Mouse (Mus musculus) hindbrain, embryonic 16.5 days (tissue): Measurements from ENCODE around the gene Cchcr1. TPM values are rescaled to one million over a fixed set of nuclear protein-coding genes. Genes with fewer than 3 reads are reported as not detected.
"Not testable (repeated sequence)": the region's sequence is repeated elsewhere in the genome, so short reads cannot be mapped to it uniquely, and the experiment has no call there.

Experiments
- ATAC-seq: fragments of 200-750 bp; cut with Nextera tagmentation; 2 replicates; pipeline ENCODE4 v1.8.0; 2017; ENCODE audit warnings: moderate TSS enrichment, moderate library complexity
- H3K27ac ChIP-seq: fragments of 300-500 bp; sonication (generic); 2 replicates; pipeline ENCODE4 v1.5.1; 2014; ENCODE audit warnings: low read depth, mild to moderate bottlenecking, control low read depth, low read length, moderate library complexity
- H3K27me3 ChIP-seq: fragments of 300-500 bp; sonication (generic); replicated peaks from 2 replicates; pipeline ENCODE4 v1.6.1; 2014; ENCODE audit warnings: low read length; ENCODE audit not compliant: control insufficient read depth, insufficient read depth
- H3K36me3 ChIP-seq: fragments of 300-500 bp; sonication (generic); 2 replicates; pipeline ENCODE4 v1.6.1; 2014; ENCODE audit warnings: mild to moderate bottlenecking, low read length, moderate library complexity, mixed read lengths; ENCODE audit not compliant: control insufficient read depth, insufficient read depth
- H3K4me1 ChIP-seq: fragments of 300-500 bp; sonication (generic); 2 replicates; pipeline ENCODE4 v1.6.1; 2014; ENCODE audit warnings: low read depth, low read length; ENCODE audit not compliant: control insufficient read depth, insufficient read depth
- H3K4me2 ChIP-seq: fragments of 300-500 bp; sonication (generic); 2 replicates; pipeline ENCODE4 v1.6.1; 2014; ENCODE audit warnings: mild to moderate bottlenecking, low read length, control low read depth, moderate library complexity
- H3K4me3 ChIP-seq: fragments of 300-500 bp; sonication (generic); 2 replicates; pipeline ENCODE4 v1.5.1; 2014; ENCODE audit warnings: mild to moderate bottlenecking, low read length, control low read depth, moderate library complexity
- H3K9ac ChIP-seq: fragments of 300-500 bp; sonication (generic); 2 replicates; pipeline ENCODE4 v1.6.1; 2014; ENCODE audit warnings: low read depth, mild to moderate bottlenecking, control low read depth, low read length, moderate library complexity
- H3K9me3 ChIP-seq: fragments of 300-500 bp; sonication (generic); 2 replicates; pipeline ENCODE4 v1.6.1; 2014; ENCODE audit warnings: mild to moderate bottlenecking, low read length, moderate library complexity; ENCODE audit not compliant: control insufficient read depth
- WGBS: fragments of 180-500 bp; shearing (Covaris S2); extraction: QIAGEN DNeasy Blood & Tissue Kit; methylation state at CpG from one replicate; pipeline ENCODE4 v1.1.7; 2014; 5-methylcytosine and 5-hydroxymethylcytosine counted together
- polyA plus RNA-seq: library from polyadenylated mRNA; unstranded; fragments of >200 nt; fragmentation: Nextera tagmentation; extraction: Ambion mirVana; gene quantifications from 2 replicates; pipeline ENCODE4 v1.2.1, GENCODE M21; 2015

The Cchcr1 gene
- polyA plus RNA-seq, 1 experiment from 2014 or later, result 6.3 TPM

GRCm38 (mm10) chr17:35502226-35502625, 14.7 kb upstream of the Cchcr1 start:
- no peaks in the 10 kb centered on the region for H3K36me3 ChIP-seq
- WGBS, result 5% methylated on average over 6 of the region's 6 CpGs
- no peaks in the 10 kb centered on the region for H3K9me3 ChIP-seq
- no peak for ATAC-seq
- no peak overlapping the region for H3K9ac ChIP-seq
- H3K27me3 ChIP-seq, result peaks cover 19% of the 10 kb centered on the region
- no peaks in the 10 kb centered on the region for H3K4me1 ChIP-seq
- no peak overlapping the region for H3K4me3 ChIP-seq
- no peak overlapping the region for H3K27ac ChIP-seq
- H3K4me2 ChIP-seq, result no peak overlapping the region

GRCm38 (mm10) chr17:35502762-35503161, 14.1 kb upstream of the Cchcr1 start:
- Histone ChIP-seq H3K27me3 (peaks cover 20% of the 10 kb centered on the region), H3K9ac (no peak overlapping the region), H3K4me3 (no peak overlapping the region), H3K4me1 (no peaks in the 10 kb centered on the region), H3K4me2 (no peak overlapping the region), H3K27ac (no peak overlapping the region), H3K9me3 (no peaks in the 10 kb centered on the region), H3K36me3 (no peaks in the 10 kb centered on the region)
- WGBS, result 49% methylated on average over 5 of the region's 5 CpGs
- no peak for ATAC-seq

- ATAC-seq, result no peak
- WGBS, result 27% methylated on average over 5 of the region's 5 CpGs
- H3K4me2 ChIP-seq, result no peak overlapping the region
These were observed 13.1 kb upstream of the Cchcr1 start for GRCm38 (mm10) chr17:35503849-35504248.

GRCm38 (mm10) chr17:35504628-35505481, 12.0 kb upstream of the Cchcr1 start:
- ATAC-seq, result no peak
- Histone ChIP-seq H3K36me3 (no peaks in the 10 kb centered on the region), H3K4me3 (no peak overlapping the region), H3K27me3 (peaks cover 24% of the 10 kb centered on the region), H3K9me3 (no peaks in the 10 kb centered on the region), H3K27ac (no peak overlapping the region), H3K4me2 (no peak overlapping the region), H3K9ac (no peak overlapping the region), H3K4me1 (no peaks in the 10 kb centered on the region; the same call in 1 of the 2 replicates)
- WGBS, result 19% methylated on average over 8 of the region's 8 CpGs

More at GRCm38 (mm10) chr17:35503849-35504248, 13.1 kb upstream of the Cchcr1 start:
- no peak overlapping the region for H3K9ac ChIP-seq
- no peak overlapping the region for H3K4me3 ChIP-seq
- H3K4me1 ChIP-seq, result no peaks in the 10 kb centered on the region
- H3K27ac ChIP-seq, result no peak overlapping the region
- no peaks in the 10 kb centered on the region for H3K9me3 ChIP-seq
- H3K36me3 ChIP-seq, result no peaks in the 10 kb centered on the region
- peaks cover 24% of the 10 kb centered on the region for H3K27me3 ChIP-seq

GRCm38 (mm10) chr17:35505776-35506175, 11.1 kb upstream of the Cchcr1 start, which contains the start of gene Pou5f1:
TSS of gene Pou5f1 (plus strand) at chr17:35506018.
- Histone ChIP-seq H3K9ac (no peak within 1 kb of the TSS), H3K36me3 (no peaks in the 10 kb centered on the region), H3K4me2 (no peak within 1 kb of the TSS), H3K4me1 (no peaks in the 10 kb centered on the region; the same call in 1 of the 2 replicates), H3K4me3 (no peak within 1 kb of the TSS), H3K27ac (no peak within 1 kb of the TSS), H3K27me3 (peaks cover 24% of the 10 kb centered on the region), H3K9me3 (no peaks in the 10 kb centered on the region)
- ATAC-seq, result no peak
- 33% methylated on average over 12 of the region's 13 CpGs for WGBS

GRCm38 (mm10) chr17:35506881-35507280, 10.0 kb upstream of the Cchcr1 start:
- Histone ChIP-seq H3K9me3 (no peaks in the 10 kb centered on the region), H3K4me2 (no peak overlapping the region), H3K36me3 (no peaks in the 10 kb centered on the region), H3K4me1 (no peaks in the 10 kb centered on the region; the same call in 1 of the 2 replicates), H3K27me3 (peaks cover 24% of the 10 kb centered on the region), H3K4me3 (no peak overlapping the region), H3K9ac (no peak overlapping the region), H3K27ac (no peak overlapping the region)
- 17% methylated on average over 10 of the region's 10 CpGs for WGBS
- no peak for ATAC-seq

GRCm38 (mm10) chr17:35507556-35508260, 9.2 kb upstream of the Cchcr1 start:
- no peak overlapping the region for H3K4me3 ChIP-seq
- no peak overlapping the region for H3K27ac ChIP-seq
- H3K9me3 ChIP-seq, result no peaks in the 10 kb centered on the region
- no peak for ATAC-seq
- H3K36me3 ChIP-seq, result no peaks in the 10 kb centered on the region
- H3K9ac ChIP-seq, result no peak overlapping the region
- H3K27me3 ChIP-seq, result peaks cover 24% of the 10 kb centered on the region
- H3K4me1 ChIP-seq, result no peaks in the 10 kb centered on the region; the same call in 1 of the 2 replicates
- 31% methylated on average over 13 of the region's 13 CpGs for whole genome bisulfite sequencing
- H3K4me2 ChIP-seq, result no peak overlapping the region

- not testable (repeated sequence) for H3K27ac ChIP-seq, H3K4me2 ChIP-seq, H3K36me3 ChIP-seq, H3K4me1 ChIP-seq, H3K9ac ChIP-seq, ATAC-seq, H3K9me3 ChIP-seq, H3K4me3 ChIP-seq
- H3K27me3 ChIP-seq, result peaks cover 24% of the 10 kb centered on the region
- 48% methylated on average over 4 of the region's 5 CpGs for WGBS
These were observed 8.6 kb upstream of the Cchcr1 start for GRCm38 (mm10) chr17:35508279-35508678.

- Histone ChIP-seq H3K4me1 (no peaks in the 10 kb centered on the region; the same call in 1 of the 2 replicates), H3K4me2 (no peak overlapping the region), H3K36me3 (no peaks in the 10 kb centered on the region), H3K27me3 (peaks cover 24% of the 10 kb centered on the region), H3K4me3 (no peak overlapping the region), H3K27ac (no peak overlapping the region), H3K9ac (no peak overlapping the region), H3K9me3 (no peaks in the 10 kb centered on the region)
- ATAC-seq, result 0 out of 2 replicates have a peak, but pooled peaks have one; percentile 38
- WGBS, result 36% methylated on average over 8 of the region's 8 CpGs
These were observed 7.6 kb upstream of the Cchcr1 start for GRCm38 (mm10) chr17:35509284-35509683.
